Mouse (Mus musculus): ENCODE data around the gene Rasl10a. TPM values are rescaled to one million over a fixed set of nuclear protein-coding genes. Genes with fewer than 3 reads are reported as not detected.
"Not testable (repeated sequence)": the region's sequence is repeated elsewhere in the genome, so short reads cannot be mapped to it uniquely, and the experiment has no call there.

Rasl10a gene
- total RNA-seq, 2 experiments from 2014 or later: 1.9 to 2.8 TPM

DNA sequence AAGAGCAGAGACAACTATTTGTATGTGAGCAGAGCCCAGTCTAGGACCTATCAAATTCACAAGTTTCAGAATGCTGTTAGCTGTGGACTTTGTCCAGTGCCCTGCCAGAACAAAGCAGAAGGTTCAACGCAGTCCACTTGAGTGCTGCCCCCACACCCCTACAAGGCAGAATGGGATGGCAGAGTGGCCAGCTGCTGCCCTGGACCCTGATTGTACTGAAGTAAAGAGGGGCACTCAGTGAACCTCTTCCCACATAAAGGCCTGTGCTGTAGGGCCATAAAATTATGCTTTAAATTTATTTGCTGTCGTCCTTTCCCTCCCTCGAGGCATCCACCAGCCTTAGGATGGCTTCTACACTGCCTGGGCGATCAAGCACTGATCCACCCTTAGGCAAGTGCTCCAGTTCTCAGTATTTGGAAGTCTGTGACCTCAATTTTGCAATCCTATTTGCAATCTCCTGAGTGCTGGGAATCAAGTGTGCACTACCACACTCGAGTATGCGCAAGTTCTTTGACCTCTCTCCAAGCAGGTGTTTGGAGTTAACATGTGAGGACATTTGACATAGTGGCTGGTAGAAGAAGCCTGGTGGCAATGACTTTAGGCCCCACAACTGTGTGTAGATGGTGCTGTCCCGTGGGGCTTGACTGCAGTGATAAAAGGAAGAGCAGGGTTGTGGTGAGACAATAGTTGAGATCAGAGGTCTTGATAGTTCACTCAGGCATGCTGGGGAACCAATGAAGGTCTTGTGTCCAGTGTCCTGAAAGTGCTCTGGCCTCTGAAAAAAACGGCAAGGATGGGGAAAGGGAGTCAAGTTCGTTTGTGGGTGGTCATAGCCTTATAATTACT is 10.4 kb downstream of the Rasl10a start:
- DNase-seq (ENCODE audit: low spot score in 2 of 2): no peak

GRCm38 (mm10) chr11:5074882-5075281 is 17.0 kb downstream of the Rasl10a start:
- no peak for DNase-seq (ENCODE audit: low spot score in 2 of 2)

GRCm38 (mm10) chr11:5075760-5076159 is 17.8 kb downstream of the Rasl10a start:
- no peak for DNase-seq (ENCODE audit: low spot score in 2 of 2)

GRCm38 (mm10) chr11:5076843-5077242 is 18.9 kb downstream of the Rasl10a start:
- not testable (repeated sequence) for DNase-seq (ENCODE audit: low spot score in 2 of 2)

DNA sequence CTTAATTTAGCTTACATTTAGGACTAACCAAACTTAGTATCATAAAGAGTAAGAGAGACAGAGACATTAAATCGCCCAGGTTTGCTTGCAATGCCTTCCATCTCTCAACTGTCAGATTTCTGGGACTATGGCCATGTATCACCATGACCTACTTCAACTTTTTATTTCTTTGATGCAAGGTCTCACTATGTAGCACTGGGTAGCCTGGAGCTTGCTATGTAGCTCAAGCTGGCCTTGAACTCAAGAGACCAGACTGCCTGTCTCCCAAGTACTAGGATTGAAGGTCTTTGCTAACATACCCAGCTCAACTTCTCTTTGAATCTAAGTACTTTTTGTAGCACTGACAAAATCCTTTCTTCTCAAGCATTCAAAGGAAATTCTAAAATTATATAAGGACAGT is 31.2 kb downstream of the Rasl10a start:
- no peak for DNase-seq (ENCODE audit: low spot score in 2 of 2)

DNA sequence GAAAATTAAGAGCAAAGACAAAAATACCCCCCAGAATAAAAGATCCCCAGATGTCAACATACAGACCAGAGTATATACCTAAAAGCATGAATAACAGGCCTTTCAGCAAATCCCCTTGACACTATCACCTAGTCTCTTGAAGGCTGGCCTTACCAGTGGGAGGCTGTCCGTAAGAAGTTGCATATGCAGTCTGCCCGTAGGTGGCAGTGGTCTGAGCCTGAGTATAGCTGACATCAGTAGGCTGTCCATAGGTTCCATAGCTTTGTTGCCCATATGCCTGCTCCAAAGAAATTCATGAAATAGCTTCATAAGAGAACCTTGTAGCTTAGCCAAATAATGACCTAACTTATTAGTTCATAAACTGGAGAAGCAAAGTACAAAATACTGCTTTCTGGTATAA is 33.8 kb downstream of the Rasl10a start:
- DNase-seq (ENCODE audit: low spot score in 2 of 2): no peak

DNA sequence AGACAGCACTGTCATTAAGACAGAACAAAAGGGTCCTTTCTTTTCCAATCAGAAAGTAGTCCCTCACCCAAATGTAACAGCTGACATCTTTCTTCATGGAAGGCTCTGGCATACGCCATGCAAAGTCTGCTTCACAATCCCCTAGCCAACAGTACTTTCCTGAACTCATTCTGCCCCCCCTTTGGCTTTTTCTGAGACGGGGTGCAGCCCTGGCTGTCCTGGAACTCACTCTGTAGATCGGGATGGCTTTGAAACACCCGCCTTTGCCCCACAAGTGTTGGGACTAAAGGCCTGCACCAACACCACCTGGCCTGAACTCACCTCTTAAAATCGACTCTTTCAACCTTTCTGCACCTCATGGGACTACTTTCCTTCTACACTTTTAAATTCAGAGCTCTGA is 37.9 kb downstream of the Rasl10a start:
- no peak for DNase-seq (ENCODE audit: low spot score in 2 of 2)

- DNase-seq (ENCODE audit: low spot score in 2 of 2): no peak
Observed at GRCm38 (mm10) chr11:5096480-5097020, 38.6 kb downstream of the Rasl10a start.

- no peak for DNase-seq (ENCODE audit: low spot score in 2 of 2)
Observed at GRCm38 (mm10) chr11:5098035-5098735, 40.3 kb downstream of the Rasl10a start.

DNA sequence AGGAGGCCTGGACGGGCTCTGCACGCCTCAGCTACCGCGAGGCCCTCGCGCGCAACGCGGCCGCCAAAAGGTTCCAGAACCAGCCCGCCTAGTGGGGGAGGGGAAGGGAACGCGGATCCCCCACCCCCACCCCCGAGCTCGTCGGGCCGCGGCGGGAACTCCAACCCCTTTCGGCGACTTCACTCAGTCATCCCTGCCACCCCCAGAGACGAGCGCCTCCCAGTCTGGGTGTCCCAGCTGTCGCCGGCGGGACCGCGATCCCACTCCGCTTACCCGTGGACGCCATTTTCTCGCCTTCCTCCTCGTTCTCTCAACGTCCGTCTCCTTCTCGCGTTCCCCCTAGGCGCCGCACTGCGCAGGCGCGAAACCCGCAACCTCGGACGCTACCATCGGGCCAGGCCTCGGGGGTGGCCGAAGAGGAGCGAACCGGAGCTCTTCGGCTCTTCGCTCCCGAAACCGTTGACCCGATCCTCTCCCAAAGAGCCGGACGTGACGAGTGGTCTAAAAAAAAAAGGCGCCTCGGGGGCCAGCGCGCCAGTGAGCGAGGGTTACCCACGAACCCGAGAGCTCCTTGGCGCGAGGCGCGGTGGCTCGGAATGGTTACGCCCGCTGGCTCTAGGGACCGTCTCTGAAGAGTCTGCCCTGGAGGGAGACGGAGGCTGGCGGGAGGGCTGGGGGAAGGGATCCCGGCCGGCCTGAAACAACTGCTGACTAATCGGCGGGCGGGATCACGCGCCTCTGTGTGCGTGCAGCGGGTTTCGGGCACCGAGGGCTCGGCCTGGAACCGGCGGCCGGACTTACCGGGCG is 41.0 kb downstream of the Rasl10a start, which contains the start of the genes Rhbdd3 and Ewsr1:
TSS of gene Rhbdd3 (plus strand) at position 191 of the 807 bp plus-strand sequence.
TSS of gene Ewsr1 (minus strand) at position 531 of the 807 bp plus-strand sequence.
- peak; percentile 96 to 98 for DNase-seq (ENCODE audit: low spot score in 2 of 2)

- peak; percentile 65 to 84 for DNase-seq (ENCODE audit: low spot score in 2 of 2)
Observed at GRCm38 (mm10) chr11:5099576-5100183, 41.8 kb downstream of the Rasl10a start.

DNA sequence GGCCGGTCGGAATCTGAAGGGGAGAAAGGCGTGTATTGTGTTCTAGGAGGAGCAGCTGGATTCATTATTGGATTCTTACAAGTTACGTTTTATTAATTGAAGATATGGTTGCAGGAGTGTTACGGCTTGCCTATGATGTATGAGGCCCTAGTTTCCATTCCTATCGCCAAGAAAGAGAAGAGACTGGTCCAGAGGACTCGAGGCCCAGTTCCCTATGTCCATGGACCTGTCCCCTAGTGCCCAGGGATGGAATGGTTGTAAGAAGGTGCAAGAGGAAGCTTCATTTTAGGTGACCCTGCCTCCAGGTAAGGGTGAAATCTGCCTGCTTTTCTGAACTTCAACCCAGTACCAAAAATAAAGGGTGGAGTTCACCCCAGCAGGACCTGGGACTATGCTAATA is 42.4 kb downstream of the Rasl10a start:
- DNase-seq (ENCODE audit: low spot score in 2 of 2): no peak

- no peak for DNase-seq (ENCODE audit: low spot score in 2 of 2)
Observed at GRCm38 (mm10) chr11:5100801-5101200, 42.9 kb downstream of the Rasl10a start.

- DNase-seq (ENCODE audit: low spot score in 2 of 2): no peak
Observed at GRCm38 (mm10) chr11:5101641-5102040, 43.7 kb downstream of the Rasl10a start.

GRCm38 (mm10) chr11:5102384-5102783 is 44.5 kb downstream of the Rasl10a start:
- no peak for DNase-seq (ENCODE audit: low spot score in 2 of 2)

GRCm38 (mm10) chr11:5103986-5104509 is 46.1 kb downstream of the Rasl10a start:
- DNase-seq (ENCODE audit: low spot score in 2 of 2): no peak

GRCm38 (mm10) chr11:5109441-5109840 is 51.5 kb downstream of the Rasl10a start:
- no peak for DNase-seq (ENCODE audit: low spot score in 2 of 2)
